Mouse (Mus musculus): Measurements from ENCODE around the gene Selenoi.

- TF ChIP-seq GATA1 (IDR thresholded peaks at IDR 0.05; ENCODE audit: low read length) (no peak), TAL1 (IDR thresholded peaks at IDR 0.05; ENCODE audit: low read length) (no peak)
Observed at GRCm38 (mm10) chr5:30243741-30244140, 11.4 kb downstream of the Selenoi start.
